Mouse (Mus musculus) adrenal gland, postnatal 36 days (tissue): ENCODE measurements around the gene Kcnq1. TPM values are rescaled to one million over a fixed set of nuclear protein-coding genes. Genes with fewer than 3 reads are reported as not detected.

Source experiments
- DNase-seq, 2 experiments: peaks; one replicate each; pipeline ENCODE4 v3.0.0; 2021; ENCODE audit warnings: mixed read lengths in 1 of 2
- total RNA-seq, 2 experiments: library from RNA; stranded (reverse); gene quantifications; 2 replicates each; pipeline ENCODE4 v1.2.3; 2021

Gene Kcnq1
- total RNA-seq, 2 experiments from 2014 or later: 2.9 to 7.6 TPM

DNA sequence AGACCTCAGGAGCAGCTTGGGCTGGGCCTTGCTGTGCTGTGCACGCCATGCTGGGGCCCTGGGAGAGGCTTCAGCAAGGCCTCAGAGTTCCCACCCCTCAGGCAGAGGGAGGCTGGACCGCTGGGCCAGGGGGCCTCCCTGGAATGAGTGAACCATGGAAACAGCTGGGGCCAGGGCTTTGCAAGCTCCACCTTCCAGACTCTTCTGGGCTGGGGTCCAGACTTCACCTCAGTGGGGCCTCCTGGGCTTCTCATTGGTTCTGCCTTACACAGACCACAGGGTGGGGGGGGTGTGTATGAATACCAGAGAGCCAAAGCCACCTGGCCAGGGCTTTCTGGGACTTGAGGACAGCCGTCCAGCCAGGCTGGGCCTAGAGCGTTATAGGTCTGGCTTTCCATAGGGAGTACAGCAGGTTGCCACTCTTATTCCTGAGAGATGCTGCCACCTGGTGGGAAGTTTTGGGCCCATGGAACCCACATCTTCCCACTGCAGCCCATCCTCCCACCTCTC, 19.0 kb upstream of the Kcnq1 start:
- peak in 1 of 2 experiments; percentile 51 for DNase-seq

DNA sequence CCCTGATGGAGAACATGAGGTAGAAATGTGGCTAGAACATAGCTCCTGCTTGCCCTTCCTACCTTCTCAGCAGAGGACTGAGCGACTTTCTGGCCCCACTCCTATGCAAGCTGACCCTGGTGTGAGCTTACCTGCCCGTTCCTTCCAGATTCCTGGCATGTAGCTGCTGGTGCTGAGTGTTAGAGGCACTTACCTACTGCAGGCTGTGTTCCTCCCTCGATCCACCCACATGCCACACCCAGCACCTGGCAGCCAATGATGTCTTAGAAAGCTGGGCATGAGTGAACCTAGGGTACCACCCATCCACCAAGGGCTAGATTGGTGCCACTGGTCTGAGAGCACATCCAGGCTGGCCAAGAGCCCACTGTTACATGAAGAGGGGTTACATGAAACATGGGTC, 12.3 kb upstream of the Kcnq1 start:
- DNase-seq: no peak

DNA sequence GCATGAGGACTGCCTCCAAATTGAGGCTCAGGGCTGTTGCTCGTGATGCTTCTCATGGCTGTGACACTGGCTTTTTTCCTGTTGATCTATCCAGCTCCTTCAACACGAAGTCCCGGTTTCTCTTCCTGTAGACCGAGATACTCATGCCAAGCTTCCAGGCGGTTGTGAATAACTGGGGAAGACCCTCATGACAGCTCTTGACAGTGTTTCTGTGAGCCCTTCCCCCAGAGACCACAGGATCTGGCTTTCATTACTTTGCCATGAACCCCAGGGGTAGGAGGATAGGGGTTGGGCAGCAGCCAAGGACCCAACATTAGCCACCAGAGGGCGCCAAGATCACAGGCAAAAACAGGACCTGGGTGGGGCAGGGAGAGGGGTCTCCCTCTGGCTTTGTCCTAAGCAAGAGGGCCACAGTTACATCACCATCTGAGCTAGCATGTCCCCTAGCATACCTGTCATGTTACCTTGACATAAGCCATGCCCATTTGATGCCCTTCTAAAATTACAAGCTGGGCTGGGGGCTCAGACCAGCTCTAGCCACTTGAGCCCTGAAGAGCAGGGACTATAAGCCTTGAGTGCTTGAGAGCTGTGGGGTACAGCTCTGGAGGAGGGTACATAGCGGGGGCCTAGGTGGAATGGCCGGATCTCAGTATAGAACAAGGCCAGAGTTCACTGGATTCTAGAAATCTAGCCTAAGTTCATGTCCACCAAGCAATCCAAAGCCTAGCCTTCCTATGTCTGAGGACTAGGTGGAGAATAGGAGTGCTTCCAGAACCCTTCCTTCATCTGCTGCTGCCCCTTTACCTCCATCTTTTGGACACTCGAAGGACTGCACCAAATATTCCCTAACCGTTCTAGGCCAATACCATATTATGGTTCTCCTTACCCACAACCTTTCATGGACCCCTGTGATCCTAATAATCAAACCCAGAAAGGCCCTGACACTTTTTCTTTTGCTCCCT, 11.3 kb upstream of the Kcnq1 start, which contains the start of gene Trpm5:
Gene Trpm5, minus strand, starts transcription at position 51 of the 962 bp plus-strand sequence.
- peak; percentile 76 to 78 for DNase-seq

GRCm38 (mm10) chr7:143095554-143095907, 10.6 kb upstream of the Kcnq1 start:
- DNase-seq: no peak

- peak; percentile 45 to 46 for DNase-seq
Observed at GRCm38 (mm10) chr7:143100759-143101158, 5.4 kb upstream of the Kcnq1 start.

GRCm38 (mm10) chr7:143105258-143105897, 784 bp upstream of the Kcnq1 start:
- DNase-seq: peak in 1 of 2 experiments; percentile 37

DNA sequence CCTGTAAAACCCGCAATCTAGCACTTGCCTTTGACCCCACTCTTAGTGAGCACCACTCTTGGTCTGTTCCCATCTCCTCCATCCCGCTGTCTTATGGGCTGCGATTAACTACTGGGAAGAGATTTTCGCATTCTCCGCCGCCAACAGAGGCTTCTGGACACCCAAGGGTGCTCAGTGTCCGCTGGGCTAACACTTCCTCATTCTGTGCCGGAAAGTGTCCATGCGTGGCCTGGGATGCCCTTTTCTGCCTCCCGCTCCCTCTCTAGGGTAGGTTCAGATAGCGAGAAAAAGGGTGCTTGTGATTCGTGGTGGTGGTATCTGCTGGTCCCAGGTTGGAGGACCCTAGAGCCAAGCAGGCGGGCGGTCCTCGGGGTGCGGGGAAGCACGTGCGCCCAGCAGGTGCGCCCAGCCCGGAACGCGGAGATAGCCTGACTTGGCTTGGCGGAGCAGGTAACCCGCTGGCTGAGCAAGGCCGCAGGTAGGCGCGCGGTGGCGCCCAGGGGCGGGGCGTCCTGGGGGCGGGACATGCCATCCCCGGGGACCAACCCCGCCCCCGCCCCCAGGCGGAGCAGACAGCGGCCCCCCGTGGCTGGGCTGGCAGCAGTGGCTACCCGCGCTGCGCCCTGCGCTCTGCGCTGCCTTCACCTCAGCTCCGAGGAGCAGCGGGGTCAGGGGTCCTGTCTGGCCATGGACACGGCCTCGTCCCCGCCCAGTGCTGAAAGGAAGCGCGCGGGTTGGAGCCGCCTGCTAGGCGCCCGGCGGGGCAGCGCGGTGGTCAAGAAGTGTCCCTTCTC, 707 bp downstream of the Kcnq1 start:
- DNase-seq: peak; percentile 50 to 79

DNA sequence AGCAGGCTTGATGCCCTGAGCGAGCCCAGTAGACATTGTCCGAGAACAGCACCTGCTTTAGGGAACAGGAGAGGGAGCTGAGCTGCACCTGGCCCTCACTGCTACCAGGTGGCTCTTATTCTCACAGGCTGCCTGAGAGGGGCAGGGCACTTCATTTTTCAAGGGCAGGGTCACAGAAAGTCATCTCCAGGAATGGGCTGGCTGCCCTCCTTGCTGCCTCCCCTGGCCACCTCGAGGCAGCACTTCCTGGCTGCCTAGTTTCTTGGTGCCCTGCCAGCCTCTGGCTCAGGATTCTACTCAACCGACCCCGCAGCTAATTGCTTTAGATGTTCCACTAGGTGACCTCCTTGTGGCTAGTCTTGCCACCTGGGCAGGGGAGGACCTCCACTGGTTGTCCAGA, 2.0 kb downstream of the Kcnq1 start:
- peak in 1 of 2 experiments; percentile 54 for DNase-seq

DNA sequence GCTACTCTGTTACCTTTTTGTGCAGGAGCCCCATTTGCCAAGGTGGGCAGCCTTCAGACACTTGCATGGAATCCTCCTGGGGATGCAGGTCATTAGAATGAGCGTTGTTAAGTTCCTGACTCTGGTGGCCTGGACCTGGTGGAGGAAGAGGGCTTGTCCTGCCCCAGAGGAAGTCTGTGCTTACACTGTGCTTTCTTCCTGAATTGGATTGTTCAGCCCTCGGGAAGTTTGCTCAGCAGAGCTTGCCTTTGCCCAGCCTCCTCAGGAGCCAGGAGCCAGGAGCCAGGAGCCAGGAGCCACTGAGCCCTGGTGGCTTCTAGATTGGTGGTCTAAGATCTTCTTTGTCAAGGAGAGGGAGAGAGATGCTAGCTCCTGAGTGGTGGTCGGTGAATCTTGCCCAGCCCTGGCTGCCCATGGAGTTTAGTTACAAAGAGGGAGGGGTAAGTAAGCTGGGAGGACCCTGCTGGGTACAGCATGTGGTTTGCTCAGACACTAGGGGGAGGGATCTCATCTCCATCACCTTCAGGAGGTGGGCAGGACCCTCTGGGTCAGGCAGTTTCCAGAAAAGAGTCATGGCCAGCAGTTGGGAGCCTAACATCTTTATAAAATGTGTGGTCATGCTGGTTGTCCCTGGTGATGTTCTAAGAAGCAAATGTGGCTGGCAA, 3.0 kb downstream of the Kcnq1 start:
- no peak for DNase-seq

GRCm38 (mm10) chr7:143109696-143110095, 3.5 kb downstream of the Kcnq1 start:
- no peak for DNase-seq

DNA sequence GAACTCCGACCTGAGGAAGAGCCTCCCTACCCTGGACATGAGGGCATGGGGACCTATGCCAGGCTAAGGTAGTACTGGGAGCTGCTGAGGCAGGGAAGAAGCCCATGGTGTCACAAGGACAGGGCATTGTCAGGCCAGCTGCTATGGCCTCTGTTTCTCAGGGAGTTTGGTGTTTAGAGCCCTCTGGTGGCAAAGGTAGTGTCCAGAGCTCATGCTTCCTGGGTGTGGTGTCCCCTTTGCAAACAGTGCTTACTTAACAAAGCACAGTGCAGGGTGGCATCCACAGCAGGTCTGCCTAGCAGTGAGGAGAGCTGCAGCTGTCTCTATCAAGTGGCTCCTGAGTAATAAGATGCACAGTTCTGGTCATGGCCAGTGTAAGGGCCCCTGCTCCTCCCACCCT, 4.6 kb downstream of the Kcnq1 start:
- no peak for DNase-seq

- DNase-seq: no peak
Observed at GRCm38 (mm10) chr7:143111719-143112118, 5.6 kb downstream of the Kcnq1 start.

- no peak for DNase-seq
Observed at GRCm38 (mm10) chr7:143112395-143112794, 6.2 kb downstream of the Kcnq1 start.

GRCm38 (mm10) chr7:143114773-143115172, 8.6 kb downstream of the Kcnq1 start:
- no peak for DNase-seq

DNA sequence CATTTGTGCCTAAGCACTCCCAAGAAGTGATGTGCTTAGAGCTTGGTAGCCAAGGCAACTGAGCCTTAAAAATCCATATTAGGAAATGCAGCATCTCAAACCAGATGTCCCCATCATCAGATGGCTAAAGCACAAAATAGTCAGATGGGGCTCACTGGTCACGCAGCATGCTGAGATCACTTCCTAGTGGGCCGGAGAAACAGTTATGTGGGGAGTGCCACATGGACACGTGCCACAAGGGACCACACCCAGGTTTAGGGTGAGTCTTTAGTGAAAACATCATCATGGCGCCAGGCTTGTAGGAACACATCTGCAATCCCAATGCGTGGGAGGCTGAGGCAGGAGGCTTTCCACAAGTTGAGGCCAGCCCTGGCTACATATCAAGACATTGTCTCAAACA, 10.4 kb downstream of the Kcnq1 start:
- no peak for DNase-seq

- no peak for DNase-seq
Observed at GRCm38 (mm10) chr7:143119407-143119806, 13.2 kb downstream of the Kcnq1 start.

DNA sequence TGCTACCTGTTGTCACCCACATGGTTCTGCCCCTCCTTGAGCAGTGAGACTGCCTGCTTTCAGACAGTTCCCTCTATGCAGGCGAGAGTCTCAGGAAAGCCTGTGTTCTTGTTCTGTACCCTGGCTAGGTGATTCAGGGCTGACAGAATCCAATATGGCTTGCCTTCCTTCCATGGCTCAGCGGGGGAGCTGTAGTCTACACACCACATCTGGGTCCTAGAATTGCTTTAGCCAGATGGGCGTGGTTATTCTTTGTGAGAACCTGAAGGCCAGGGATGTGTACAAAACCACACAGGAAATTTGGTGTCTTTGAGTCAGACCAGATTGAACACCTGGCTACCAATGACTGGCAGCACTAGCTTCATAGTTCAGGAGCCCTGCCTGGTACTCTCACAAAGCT, 13.7 kb downstream of the Kcnq1 start:
- DNase-seq: no peak

DNA sequence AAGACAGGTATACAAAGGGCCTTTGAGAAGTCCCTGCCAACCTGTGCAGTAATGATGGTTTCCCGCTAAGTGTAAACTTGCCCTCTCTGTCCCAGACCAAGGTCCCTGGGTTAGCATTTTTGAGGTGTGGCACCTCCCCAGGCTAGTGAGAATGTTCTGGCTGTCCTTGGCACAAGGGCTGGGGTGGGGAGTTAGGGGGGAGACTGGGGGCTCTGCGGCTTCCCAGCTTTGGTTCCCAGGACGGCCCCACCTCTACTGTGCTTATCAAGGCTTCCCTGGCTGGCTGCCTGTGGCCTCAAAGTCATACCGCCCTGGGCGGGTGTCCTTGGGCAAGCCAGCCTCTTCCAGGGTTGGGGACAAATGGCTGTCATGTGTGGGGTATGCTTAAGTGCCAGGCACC, 16.0 kb downstream of the Kcnq1 start:
- DNase-seq: peak; percentile 84 to 86

- no peak for DNase-seq
Observed at GRCm38 (mm10) chr7:143123876-143124669, 17.9 kb downstream of the Kcnq1 start.

DNA sequence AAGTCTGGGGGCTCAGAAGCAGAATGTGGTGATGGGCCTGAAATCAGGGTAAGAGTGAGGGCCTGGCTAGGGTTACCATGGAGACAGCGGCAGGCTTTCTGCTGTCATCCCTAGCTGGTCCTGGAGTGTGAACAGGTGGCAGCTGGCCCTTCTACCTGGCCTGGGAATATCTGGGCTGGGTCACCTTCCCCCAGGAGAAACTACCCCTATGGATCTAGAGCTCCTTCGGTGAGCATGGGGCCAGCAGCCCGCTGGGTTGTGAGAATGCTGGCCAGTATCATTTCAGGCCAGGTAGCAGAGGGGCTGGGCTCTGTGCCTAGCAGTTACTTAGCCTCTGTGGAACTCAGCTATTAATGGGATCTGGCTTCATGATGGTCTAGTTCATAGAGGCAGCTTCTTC, 18.7 kb downstream of the Kcnq1 start:
- no peak for DNase-seq

DNA sequence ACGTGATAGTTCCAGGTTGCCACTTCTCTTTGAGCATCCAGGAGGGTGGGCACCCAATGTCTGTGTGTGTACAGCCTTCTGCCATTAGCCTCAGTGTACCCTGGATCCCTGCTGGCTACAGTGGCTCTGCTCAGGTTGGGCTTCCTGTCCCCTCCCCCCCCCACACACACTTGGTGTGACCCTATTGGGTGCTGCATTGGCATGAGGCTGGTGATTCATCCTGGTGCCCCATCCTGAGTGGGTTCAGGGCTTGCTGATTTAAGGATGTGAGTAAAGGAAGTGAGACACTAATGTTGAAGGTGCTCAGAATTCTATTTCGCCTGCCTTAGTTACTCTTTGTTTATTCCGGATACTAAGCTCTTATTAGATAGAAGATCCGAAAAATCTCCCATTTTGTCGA, 26.7 kb downstream of the Kcnq1 start:
- DNase-seq: no peak
